Mouse (Mus musculus): ENCODE measurements around the gene Cnst. TPM values are rescaled to one million over a fixed set of nuclear protein-coding genes. Genes with fewer than 3 reads are reported as not detected.
"Not testable (repeated sequence)": the region's sequence is repeated elsewhere in the genome, so short reads cannot be mapped to it uniquely, and the experiment has no call there.

Gene Cnst
- 11.0 and 11.3 TPM in 2 replicates for polyA plus RNA-seq (2015; fragmentation: Nextera tagmentation; extraction: Ambion mirVana)

DNA sequence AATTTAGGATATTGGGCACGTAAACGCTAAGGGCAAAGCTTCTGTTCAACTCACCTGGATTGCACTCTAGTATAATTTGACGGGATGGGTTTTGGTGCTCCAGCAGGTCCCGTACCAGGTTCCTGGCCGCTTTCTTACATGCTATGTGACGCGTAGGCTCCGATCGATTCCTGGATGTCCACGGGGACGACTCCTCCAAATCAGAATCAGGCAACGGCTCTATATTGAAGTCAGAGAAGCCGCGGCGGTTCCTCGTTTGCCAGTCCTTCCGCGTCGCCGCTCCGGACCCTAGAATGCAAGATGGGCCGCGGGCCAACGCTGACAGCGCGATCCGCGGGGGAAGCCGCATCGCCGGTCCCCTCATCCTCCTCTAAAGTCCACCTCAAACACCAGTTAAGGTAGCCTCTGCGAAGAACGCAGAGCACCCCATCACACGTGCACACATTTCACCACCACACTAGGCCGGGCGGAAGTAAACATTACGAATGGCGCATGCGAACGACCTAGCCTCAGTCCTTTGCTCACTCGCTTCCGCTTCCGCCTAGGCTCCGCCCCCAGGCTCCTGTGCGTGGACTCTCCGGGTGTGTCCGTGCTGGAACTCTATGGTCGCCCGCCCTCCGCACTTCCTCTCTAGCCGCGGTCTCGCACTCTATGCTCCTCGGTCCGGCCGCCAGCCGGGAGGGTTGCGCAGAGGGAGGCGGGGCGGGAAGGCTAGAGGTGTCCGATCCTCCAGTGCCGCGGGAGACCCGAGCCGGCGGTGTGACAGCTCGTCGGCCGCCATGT, at the start of gene Cnst, which contains the start of gene Tfb2m:
Gene Cnst (plus strand): TSS at position 603 of the 783 bp plus-strand sequence.
Gene Tfb2m (minus strand): TSS at position 500 of the 783 bp plus-strand sequence.
- Histone ChIP-seq H3K4me2 (ENCODE audit: low read depth, low read length) (peak within 1 kb of the TSS; percentile 71), H3K27ac (ENCODE audit: low read length) (peak within 1 kb of the TSS; percentile 97), H3K4me1 (ENCODE audit: control insufficient read depth, insufficient read depth, low read length) (peaks cover 11% of the 10 kb centered on the region; the same call in 1 of the 2 replicates), H3K4me3 (ENCODE audit: low read length) (peak within 1 kb of the TSS; percentile 86), H3K9ac (ENCODE audit: low read depth, low read length) (peak within 1 kb of the TSS; percentile 84)
- not testable (repeated sequence) for H3K9me3 ChIP-seq (ENCODE audit: control insufficient read depth, low read length); H3K36me3 ChIP-seq (ENCODE audit: control insufficient read depth, insufficient read depth, low read length); H3K27me3 ChIP-seq (replicated peaks; ENCODE audit: control insufficient read depth, insufficient read depth, low read length)
- under 1% methylated on average over 69 of the region's 69 CpGs for WGBS
- ATAC-seq, result peak; percentile 99

DNA sequence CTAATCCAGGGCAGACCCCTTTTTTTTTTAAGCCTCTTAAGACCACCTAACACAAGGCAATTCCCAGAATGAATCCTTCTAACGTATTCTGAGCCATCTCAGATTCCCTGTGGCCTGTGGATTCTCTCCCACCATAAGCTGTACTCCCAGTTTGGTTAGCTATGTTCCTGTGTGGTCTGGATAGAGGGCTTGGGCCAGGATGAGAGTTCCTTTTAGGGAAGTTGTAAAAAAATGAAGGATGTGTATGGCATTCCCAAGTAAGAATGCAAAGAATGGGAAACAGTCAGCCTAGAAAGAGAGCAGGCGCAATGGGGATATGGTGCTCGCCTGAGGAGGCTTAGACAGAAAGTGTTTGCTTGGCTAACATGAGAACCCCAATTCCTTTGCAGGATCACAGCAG, 46.9 kb upstream of the Cnst start:
- peak overlapping the region; percentile 45 for H3K27ac ChIP-seq (ENCODE audit: low read length)
- 50% methylated on average over 3 of the region's 3 CpGs for WGBS
- H3K4me1 ChIP-seq (ENCODE audit: control insufficient read depth, insufficient read depth, low read length), result no peaks in the 10 kb centered on the region
- H3K27me3 ChIP-seq (replicated peaks; ENCODE audit: control insufficient read depth, insufficient read depth, low read length), result no peaks in the 10 kb centered on the region
- H3K36me3 ChIP-seq (ENCODE audit: control insufficient read depth, insufficient read depth, low read length), result no peaks in the 10 kb centered on the region
- H3K4me2 ChIP-seq (ENCODE audit: low read depth, low read length), result no peak overlapping the region
- no peak overlapping the region for H3K9ac ChIP-seq (ENCODE audit: low read depth, low read length)
- no peaks in the 10 kb centered on the region for H3K9me3 ChIP-seq (ENCODE audit: control insufficient read depth, low read length)
- no peak overlapping the region for H3K4me3 ChIP-seq (ENCODE audit: low read length)
- ATAC-seq, result peak; percentile 80

DNA sequence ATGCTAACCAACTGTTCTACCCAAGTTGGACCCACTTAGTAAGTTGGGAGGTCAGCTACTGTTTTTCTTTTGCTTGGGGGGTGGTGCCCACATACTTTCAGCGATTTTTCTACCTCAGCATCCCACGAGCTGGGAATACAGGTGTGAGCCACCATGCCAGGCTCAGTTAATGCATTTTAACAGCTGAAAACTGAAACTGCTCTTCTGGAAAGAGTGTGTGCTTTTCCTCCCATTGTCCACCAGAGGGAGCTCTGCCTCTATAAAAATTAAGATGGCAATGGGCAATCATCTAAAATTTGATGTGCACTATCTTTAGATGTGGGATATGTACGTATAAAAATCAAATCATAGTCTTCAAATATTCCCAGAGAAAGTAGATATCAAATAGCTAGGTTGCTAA, 43.6 kb upstream of the Cnst start:
- Histone ChIP-seq H3K9me3 (ENCODE audit: control insufficient read depth, low read length) (no peaks in the 10 kb centered on the region), H3K36me3 (ENCODE audit: control insufficient read depth, insufficient read depth, low read length) (no peaks in the 10 kb centered on the region), H3K27me3 (replicated peaks; ENCODE audit: control insufficient read depth, insufficient read depth, low read length) (no peaks in the 10 kb centered on the region), H3K27ac (ENCODE audit: low read length) (no peak overlapping the region), H3K4me3 (ENCODE audit: low read length) (no peak overlapping the region), H3K4me2 (ENCODE audit: low read depth, low read length) (no peak overlapping the region), H3K9ac (ENCODE audit: low read depth, low read length) (no peak overlapping the region), H3K4me1 (ENCODE audit: control insufficient read depth, insufficient read depth, low read length) (no peaks in the 10 kb centered on the region)
- ATAC-seq, result no peak
- 10% methylated on average over 3 of the region's 3 CpGs for WGBS

DNA sequence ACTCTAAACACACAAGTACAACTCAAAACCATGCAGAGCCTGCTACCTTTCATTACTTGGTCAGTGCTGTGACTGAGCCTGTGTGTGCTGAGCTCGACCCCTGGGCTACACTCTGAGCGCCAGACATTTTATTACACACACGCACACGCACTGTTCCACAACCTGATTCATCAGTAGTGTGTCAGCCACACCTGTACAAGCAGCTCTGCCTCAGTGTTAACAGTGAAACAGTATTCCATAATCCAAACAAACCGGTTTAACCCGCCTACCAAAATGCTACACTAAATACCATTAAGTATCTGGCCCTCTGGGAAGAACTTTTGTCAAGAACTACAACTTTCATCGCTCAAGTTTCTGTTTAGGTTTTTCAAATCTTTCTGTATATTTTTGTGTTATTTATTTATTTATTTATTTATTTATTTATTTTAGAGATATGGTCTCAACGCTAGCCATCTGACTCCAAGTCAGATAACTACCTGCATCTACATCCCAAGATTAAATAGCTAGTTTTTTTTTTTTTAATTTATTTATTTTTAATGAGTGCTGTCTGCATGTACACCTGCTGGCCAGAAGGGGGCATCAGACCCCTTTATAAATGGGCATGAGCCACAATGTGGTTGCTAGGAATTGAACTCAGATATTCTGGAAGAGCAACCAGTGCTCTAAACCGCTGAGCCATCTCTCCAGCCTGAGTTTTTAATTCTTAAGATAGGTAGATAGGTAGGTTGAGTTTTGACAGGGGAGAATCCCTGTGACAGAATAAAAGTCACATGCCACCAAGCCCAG, 39.4 kb upstream of the Cnst start:
- no peaks in the 10 kb centered on the region for H3K27me3 ChIP-seq (replicated peaks; ENCODE audit: control insufficient read depth, insufficient read depth, low read length)
- H3K36me3 ChIP-seq (ENCODE audit: control insufficient read depth, insufficient read depth, low read length), result no peaks in the 10 kb centered on the region
- no peaks in the 10 kb centered on the region for H3K4me1 ChIP-seq (ENCODE audit: control insufficient read depth, insufficient read depth, low read length)
- H3K4me3 ChIP-seq (ENCODE audit: low read length), result no peak overlapping the region
- ATAC-seq, result 0 out of 2 replicates have a peak, but pooled peaks have one; percentile 24
- no peak overlapping the region for H3K4me2 ChIP-seq (ENCODE audit: low read depth, low read length)
- no peak overlapping the region for H3K27ac ChIP-seq (ENCODE audit: low read length)
- H3K9ac ChIP-seq (ENCODE audit: low read depth, low read length), result no peak overlapping the region
- WGBS, result 56% methylated on average over 9 of the region's 9 CpGs
- no peaks in the 10 kb centered on the region for H3K9me3 ChIP-seq (ENCODE audit: control insufficient read depth, low read length)

DNA sequence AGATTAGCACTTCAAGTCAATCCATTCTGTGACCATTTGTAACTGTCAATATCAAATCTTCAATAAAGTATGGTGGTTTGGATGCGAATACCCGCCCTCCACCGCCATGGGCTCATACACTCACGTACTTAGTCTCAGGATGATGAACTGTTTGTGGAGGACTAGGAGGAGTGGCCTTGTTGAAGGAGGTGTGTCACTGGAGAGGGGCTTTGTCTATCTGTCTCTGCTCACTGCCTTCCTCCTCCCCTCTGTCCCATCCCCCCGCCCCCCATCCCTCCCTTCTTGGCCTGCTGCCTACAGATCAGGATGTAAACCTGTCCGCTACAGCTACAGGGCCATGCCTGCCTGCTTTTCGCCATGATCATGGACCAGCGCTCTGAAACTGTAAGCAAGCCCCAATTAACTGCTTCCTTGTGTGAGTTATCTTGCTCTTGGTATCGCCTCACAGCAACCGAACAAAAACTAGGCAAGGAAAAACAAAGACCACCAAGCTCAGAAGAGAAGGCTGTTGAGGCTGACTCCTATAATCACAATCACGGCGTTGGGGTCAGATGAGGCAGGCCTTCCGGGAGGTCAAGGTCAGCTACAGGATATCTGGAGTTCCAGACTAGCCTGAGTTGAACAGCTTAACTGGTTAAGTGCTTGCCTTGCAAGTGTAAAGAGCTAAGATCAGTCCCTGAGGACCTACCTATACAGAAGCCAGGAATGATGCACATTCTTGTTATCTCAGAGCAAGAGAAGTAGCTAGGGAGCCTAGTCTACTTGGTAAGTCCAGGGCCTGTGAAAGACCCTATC, 35.4 kb upstream of the Cnst start:
- no peaks in the 10 kb centered on the region for H3K4me1 ChIP-seq (ENCODE audit: control insufficient read depth, insufficient read depth, low read length)
- ATAC-seq, result no peak
- no peaks in the 10 kb centered on the region for H3K27me3 ChIP-seq (replicated peaks; ENCODE audit: control insufficient read depth, insufficient read depth, low read length)
- WGBS, result 88% methylated on average over 13 of the region's 13 CpGs
- no peaks in the 10 kb centered on the region for H3K9me3 ChIP-seq (ENCODE audit: control insufficient read depth, low read length)
- H3K9ac ChIP-seq (ENCODE audit: low read depth, low read length), result no peak overlapping the region
- no peak overlapping the region for H3K4me2 ChIP-seq (ENCODE audit: low read depth, low read length)
- H3K36me3 ChIP-seq (ENCODE audit: control insufficient read depth, insufficient read depth, low read length), result no peaks in the 10 kb centered on the region
- H3K4me3 ChIP-seq (ENCODE audit: low read length), result no peak overlapping the region
- H3K27ac ChIP-seq (ENCODE audit: low read length), result no peak overlapping the region

DNA sequence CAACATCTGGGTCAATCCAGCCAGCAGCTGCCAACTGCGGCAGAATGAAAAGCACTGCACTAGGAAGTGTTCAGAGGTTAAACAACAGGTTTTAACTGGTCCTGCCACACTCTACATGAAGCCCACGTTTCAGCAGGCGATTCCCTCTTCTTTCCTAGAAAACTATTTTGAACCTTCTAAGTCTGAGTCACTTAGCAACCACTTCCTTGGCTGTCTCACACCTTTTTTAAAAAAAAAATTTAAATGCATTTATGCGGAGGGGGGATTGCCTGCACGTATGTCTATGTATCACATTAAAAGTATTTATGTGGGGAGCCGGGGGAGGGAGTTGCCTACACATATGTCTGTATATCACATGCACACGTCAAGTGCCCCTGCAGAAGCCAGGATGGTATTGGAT, 34.3 kb upstream of the Cnst start:
- no peaks in the 10 kb centered on the region for H3K9me3 ChIP-seq (ENCODE audit: control insufficient read depth, low read length)
- H3K4me2 ChIP-seq (ENCODE audit: low read depth, low read length), result no peak overlapping the region
- H3K4me1 ChIP-seq (ENCODE audit: control insufficient read depth, insufficient read depth, low read length), result no peaks in the 10 kb centered on the region
- H3K36me3 ChIP-seq (ENCODE audit: control insufficient read depth, insufficient read depth, low read length), result no peaks in the 10 kb centered on the region
- no peaks in the 10 kb centered on the region for H3K27me3 ChIP-seq (replicated peaks; ENCODE audit: control insufficient read depth, insufficient read depth, low read length)
- no peak overlapping the region for H3K27ac ChIP-seq (ENCODE audit: low read length)
- H3K9ac ChIP-seq (ENCODE audit: low read depth, low read length), result peak overlapping the region; percentile 10; the same call in 1 of the 2 replicates
- no peak overlapping the region for H3K4me3 ChIP-seq (ENCODE audit: low read length)
- WGBS, result 79% methylated on average over 7 of the region's 7 CpGs
- no peak for ATAC-seq

DNA sequence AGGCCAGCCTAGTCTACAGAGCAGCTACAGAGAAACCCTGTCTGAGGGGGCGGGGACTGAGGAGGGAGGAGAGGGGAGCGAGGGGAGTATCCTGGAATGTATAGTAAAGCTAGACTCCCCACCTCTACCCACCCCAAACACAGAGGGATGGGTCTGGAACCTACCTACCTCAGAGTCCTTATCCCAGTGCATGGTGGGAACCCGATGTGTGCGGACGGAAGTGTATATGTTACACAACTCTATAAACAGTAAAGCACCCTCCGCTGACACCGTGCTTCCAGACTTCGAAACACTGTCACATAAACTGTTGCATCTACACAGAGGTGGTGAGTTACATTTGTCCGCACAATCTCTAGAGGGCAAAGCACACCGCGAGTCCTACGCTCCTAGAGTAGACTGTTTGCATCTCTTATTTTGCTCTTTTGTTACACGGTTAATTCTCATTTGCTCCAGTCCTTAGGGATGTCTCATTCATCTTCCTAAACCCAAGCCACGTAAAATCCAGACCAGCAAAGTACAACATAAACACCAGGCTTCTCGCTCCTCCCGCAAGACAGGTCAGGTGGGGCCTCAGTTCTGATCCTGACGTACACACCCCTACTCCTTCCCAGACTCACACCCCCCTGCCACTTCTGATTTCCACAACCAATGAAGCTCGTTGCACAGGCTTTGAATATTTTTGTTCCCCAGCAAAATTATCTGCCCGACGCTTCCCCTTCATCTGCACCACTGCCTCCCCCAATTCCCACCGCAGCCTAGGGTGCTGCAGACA, 29.0 kb upstream of the Cnst start:
- Histone ChIP-seq H3K9ac (ENCODE audit: low read depth, low read length) (peak overlapping the region; percentile 84), H3K4me2 (ENCODE audit: low read depth, low read length) (peak overlapping the region; percentile 97), H3K9me3 (ENCODE audit: control insufficient read depth, low read length) (no peaks in the 10 kb centered on the region), H3K27me3 (replicated peaks; ENCODE audit: control insufficient read depth, insufficient read depth, low read length) (no peaks in the 10 kb centered on the region), H3K36me3 (ENCODE audit: control insufficient read depth, insufficient read depth, low read length) (no peaks in the 10 kb centered on the region), H3K4me3 (ENCODE audit: low read length) (peak overlapping the region; percentile 78), H3K4me1 (ENCODE audit: control insufficient read depth, insufficient read depth, low read length) (no peaks in the 10 kb centered on the region), H3K27ac (ENCODE audit: low read length) (peak overlapping the region; percentile 52)
- WGBS, result 0% methylated on average over 21 of the region's 21 CpGs
- peak; percentile 81 for ATAC-seq

DNA sequence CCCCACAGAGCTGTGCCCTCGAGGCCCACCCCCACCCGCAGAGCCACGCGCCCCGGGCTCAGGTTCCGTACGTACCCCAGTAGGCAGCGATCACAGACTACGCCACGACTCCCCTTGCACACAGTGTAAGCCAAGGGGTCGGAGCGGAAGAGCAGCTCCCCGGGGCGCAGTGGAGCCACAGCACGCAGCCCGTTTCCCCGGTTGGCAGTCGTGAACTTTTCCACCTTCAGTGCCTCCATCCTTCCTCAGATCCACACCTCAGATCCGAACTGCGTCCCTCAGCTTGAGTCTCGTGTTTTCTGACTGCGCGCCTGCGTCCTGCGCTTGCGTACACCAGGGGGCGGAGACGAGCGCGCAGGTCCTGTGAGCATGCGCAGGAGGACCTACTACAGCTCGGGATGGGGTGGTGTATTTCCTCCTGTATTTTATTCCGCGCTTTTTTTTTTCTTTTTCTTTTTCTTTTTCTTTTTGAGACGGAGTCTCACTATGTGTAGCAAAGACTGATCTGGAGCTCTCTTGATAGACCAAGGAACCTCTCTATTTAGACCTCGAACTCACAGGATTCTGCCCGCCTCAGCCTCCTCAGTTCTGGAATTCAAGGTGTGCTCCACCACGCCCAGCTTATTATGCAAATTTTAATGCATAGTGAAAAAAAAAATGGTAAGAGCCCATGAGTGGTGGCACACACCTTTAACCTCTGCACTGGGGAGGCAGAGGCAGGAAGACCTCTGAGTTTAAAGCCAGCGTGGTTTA, 28.3 kb upstream of the Cnst start, which contains the start of gene Smyd3:
Gene Smyd3 (minus strand): TSS at position 329 of the 753 bp plus-strand sequence.
- Histone ChIP-seq H3K27me3 (replicated peaks; ENCODE audit: control insufficient read depth, insufficient read depth, low read length) (no peaks in the 10 kb centered on the region), H3K4me3 (ENCODE audit: low read length) (peak within 1 kb of the TSS; percentile 78), H3K27ac (ENCODE audit: low read length) (peak within 1 kb of the TSS; percentile 52), H3K9me3 (ENCODE audit: control insufficient read depth, low read length) (no peaks in the 10 kb centered on the region), H3K4me1 (ENCODE audit: control insufficient read depth, insufficient read depth, low read length) (no peaks in the 10 kb centered on the region), H3K9ac (ENCODE audit: low read depth, low read length) (peak within 1 kb of the TSS; percentile 84), H3K36me3 (ENCODE audit: control insufficient read depth, insufficient read depth, low read length) (no peaks in the 10 kb centered on the region), H3K4me2 (ENCODE audit: low read depth, low read length) (peak within 1 kb of the TSS; percentile 97)
- whole genome bisulfite sequencing, result 6% methylated on average over 39 of the region's 39 CpGs
- peak; percentile 91 for ATAC-seq

Data from intestine, embryonic 16.5 days (tissue).